13 mouse cellular contexts compared by ENCODE assay signal in genomic region chr15:83046308-83046707, GRCm38 (mm10). TPM values are rescaled to one million over a fixed set of nuclear protein-coding genes. Genes with fewer than 3 reads are reported as not detected.
A peak's percentile ranks its signal among the peaks of the same experiment; 100 is the strongest.
DNase-seq lines count a peak whose midpoint lies in the region; ATAC-seq and TF ChIP-seq lines count a peak whose summit lies in the region.
"Had no signal": no experiment of that assay in that cellular context is flagged by ENCODE, and none has a peak within 500 bp of the region (broad histone marks: within the 10 kb centered on the region; RNA-seq: fewer than 3 reads in every experiment).

No protein-coding gene starts in this region.

- TF ChIP-seq POLR2A in CH12.LX (IDR thresholded peaks at IDR 0.05; ENCODE audit: low read depth, low read length), result no peak
- no peak for TF ChIP-seq POLR2A in ES-Bruce4 (IDR thresholded peaks at IDR 0.05; ENCODE audit: insufficient read depth, low read length)

- peak; percentile 10 for TF ChIP-seq RAD21 in CH12.LX (IDR thresholded peaks at IDR 0.05; ENCODE audit: low read depth, low read length)

- DNase-seq in liver (peak; percentile 33), CH12.LX (ENCODE audit: extremely low read depth) (no peak)
- no peak for DNase-seq in liver, embryonic 11.5 days (ENCODE audit: low spot score)
- no peak for DNase-seq in cerebellum, postnatal 25 days
- DNase-seq: heart, postnatal 10 days; kidney, postnatal 25 days had no signal

- no peak for ATAC-seq in liver, embryonic 11.5 days (replicated peaks; ENCODE audit: low FRiP score)
- ATAC-seq in erythroblast, adult 5-6 weeks (replicated peaks; ENCODE audit: low FRiP score, poor library complexity, severe bottlenecking), result peak; percentile 51; the same call in 1 of the 2 replicates
- no peak for ATAC-seq in midbrain, embryonic 15.5 days (replicated peaks)
- ATAC-seq: forebrain, embryonic 16.5 days; inflammation-experienced regulatory T-cells, adult 6 months had no signal

- 90% methylated on average over 3 of the region's 3 CpGs for WGBS in liver, embryonic 11.5 days
- 93% methylated on average over 3 of the region's 3 CpGs for WGBS in midbrain, embryonic 15.5 days

- no peak overlapping the region for H3K4me3 ChIP-seq in liver, embryonic 11.5 days (ENCODE audit: low read depth, low read length)
- H3K4me3 ChIP-seq in CH12.LX (replicated peaks in 1 of 3; ENCODE audit: low read depth in 2 of 3, low read length in 2 of 3, poor library complexity in 1 of 3) (no peak overlapping the region), ES-Bruce4 (ENCODE audit: low read depth, low read length) (no peak overlapping the region)
- no peak overlapping the region for H3K4me3 ChIP-seq in midbrain, embryonic 15.5 days
- H3K4me3 ChIP-seq: embryonic facial prominence, embryonic 15.5 days; limb, embryonic 15.5 days had no signal

- TF ChIP-seq EP300 in CH12.LX (IDR thresholded peaks at IDR 0.05; ENCODE audit: low read length) (no peak), ES-Bruce4 (IDR thresholded peaks at IDR 0.05; ENCODE audit: insufficient read depth, low read depth, low read length) (no peak)

- TF ChIP-seq CTCF in CH12.LX (conservative IDR thresholded peaks at IDR 0.05 in 1 of 2, IDR thresholded peaks at IDR 0.05 in 1 of 2; ENCODE audit: low read depth in 2 of 2, low read length in 2 of 2) (peak; percentile 37 to 44), ES-Bruce4 (IDR thresholded peaks at IDR 0.05; ENCODE audit: low read depth, low read length) (peak; percentile 83)

- no peak overlapping the region for H3K27ac ChIP-seq in liver, embryonic 11.5 days (ENCODE audit: low read depth, low read length)
- H3K27ac ChIP-seq in CH12.LX (ENCODE audit: insufficient read depth, low read depth) (no peak overlapping the region), ES-Bruce4 (ENCODE audit: insufficient read depth, low read length) (peak overlapping the region; percentile 80)
- H3K27ac ChIP-seq in midbrain, embryonic 15.5 days, result no peak overlapping the region
- H3K27ac ChIP-seq: embryonic facial prominence, embryonic 15.5 days; limb, embryonic 15.5 days had no signal

- dilution Hi-C loops in CH12.LX (cut with MboI; ENCODE audit: extremely low pct_ligation_motif_present, extremely low pct_unique_long_range_greater_than_20kb, low sequenced_read_pairs), result no loop called here

- no peak overlapping the region for H3K9ac ChIP-seq in liver, embryonic 11.5 days (ENCODE audit: low read depth, low read length)
- H3K9ac ChIP-seq in CH12.LX (ENCODE audit: insufficient read depth, low read depth) (no peak overlapping the region), ES-Bruce4 (ENCODE audit: low read depth, poor library complexity, severe bottlenecking) (no peak overlapping the region)
- no peak overlapping the region for H3K9ac ChIP-seq in midbrain, embryonic 15.5 days
- H3K9ac ChIP-seq: embryonic facial prominence, embryonic 15.5 days; limb, embryonic 15.5 days had no signal

- no peaks in the 10 kb centered on the region for H3K79me2 ChIP-seq in CH12.LX (replicated peaks; ENCODE audit: control insufficient read depth, extremely low read depth, insufficient read depth, poor library complexity, severe bottlenecking)

- H3K27me3 ChIP-seq in liver, embryonic 11.5 days (replicated peaks; ENCODE audit: control insufficient read depth, insufficient read depth, low read length), result no peaks in the 10 kb centered on the region; the same call in 1 of the 2 replicates
- peaks cover under 1% of the 10 kb centered on the region for H3K27me3 ChIP-seq in CH12.LX (replicated peaks)
- no peaks in the 10 kb centered on the region for H3K27me3 ChIP-seq in ES-Bruce4 (ENCODE audit: control insufficient read depth, insufficient read depth, low read length, poor library complexity, severe bottlenecking)
- H3K27me3 ChIP-seq in midbrain, embryonic 15.5 days (replicated peaks), result no peaks in the 10 kb centered on the region
- H3K27me3 ChIP-seq: embryonic facial prominence, embryonic 15.5 days; limb, embryonic 15.5 days had no signal

- no peaks in the 10 kb centered on the region for H3K36me3 ChIP-seq in liver, embryonic 11.5 days (ENCODE audit: control insufficient read depth, insufficient read depth, low read length)
- H3K36me3 ChIP-seq in CH12.LX (replicated peaks in 1 of 2; ENCODE audit: control insufficient read depth in 1 of 2, insufficient read depth in 1 of 2, low read length in 1 of 2), result no peaks in the 10 kb centered on the region
- no peaks in the 10 kb centered on the region for H3K36me3 ChIP-seq in ES-Bruce4 (ENCODE audit: control insufficient read depth, insufficient read depth, low read length, poor library complexity, severe bottlenecking)
- no peaks in the 10 kb centered on the region for H3K36me3 ChIP-seq in midbrain, embryonic 15.5 days (replicated peaks)
- H3K36me3 ChIP-seq: embryonic facial prominence, embryonic 15.5 days; limb, embryonic 15.5 days had no signal

- H3K4me1 ChIP-seq in liver, embryonic 11.5 days (replicated peaks; ENCODE audit: control insufficient read depth, insufficient read depth, low read length), result peaks cover 11% of the 10 kb centered on the region
- H3K4me1 ChIP-seq in CH12.LX (ENCODE audit: control insufficient read depth in 1 of 2, insufficient read depth in 2 of 2) (no peaks in the 10 kb centered on the region), ES-Bruce4 (ENCODE audit: control insufficient read depth, insufficient read depth, low read length) (peaks cover 4% of the 10 kb centered on the region)
- H3K4me1 ChIP-seq in midbrain, embryonic 15.5 days, result peaks cover 29% of the 10 kb centered on the region

- in situ Hi-C loops in CH12.LX (cut with MboI; ENCODE audit: low pct_ligation_motif_present, low pct_unique_long_range_greater_than_20kb, low sequenced_read_pairs), result loop anchor here (10.0 kb wide), 1 partner anchor 242 kb away; no protein-coding TSS in a partner anchor

- H3K4me2 ChIP-seq in liver, embryonic 11.5 days, result no peak overlapping the region
- no peak overlapping the region for H3K4me2 ChIP-seq in CH12.LX (ENCODE audit: insufficient read depth, low read depth, poor library complexity, severe bottlenecking)
- H3K4me2 ChIP-seq in midbrain, embryonic 15.5 days, result no peak overlapping the region
- H3K4me2 ChIP-seq: embryonic facial prominence, embryonic 15.5 days; limb, embryonic 15.5 days had no signal

- H3K9me3 ChIP-seq in liver, embryonic 11.5 days (ENCODE audit: control insufficient read depth, low read length), result peaks cover 5% of the 10 kb centered on the region
- H3K9me3 ChIP-seq in CH12.LX (replicated peaks; ENCODE audit: low read length) (peaks cover 14% of the 10 kb centered on the region), ES-Bruce4 (replicated peaks; ENCODE audit: control insufficient read depth, insufficient read depth, low read length, poor library complexity, severe bottlenecking) (peaks cover 5% of the 10 kb centered on the region)
- no peaks in the 10 kb centered on the region for H3K9me3 ChIP-seq in midbrain, embryonic 15.5 days
- H3K9me3 ChIP-seq: embryonic facial prominence, embryonic 15.5 days; limb, embryonic 15.5 days had no signal

TF ChIP-seq in CH12.LX, 34 proteins besides CTCF, POLR2A, EP300 and RAD21:
- no peak for TF ChIP-seq ELF1 (IDR thresholded peaks at IDR 0.05; ENCODE audit: low read depth, low read length)
- TF ChIP-seq BHLHE40 (IDR thresholded peaks at IDR 0.05; ENCODE audit: low read depth, low read length), result no peak
- peak; percentile 19; the same call in 1 of the 2 replicates for TF ChIP-seq SMC3 (IDR thresholded peaks at IDR 0.05; ENCODE audit: low read depth, low read length)

RNA-seq across cellular contexts. Expression of gene Nfam1, which starts 13.2 kb away (rescaled TPM):
- 6.6 and 7.4 TPM in 2 replicates for polyA plus RNA-seq in liver, embryonic 11.5 days (2014; fragmentation: Nextera tagmentation; extraction: Ambion mirVana)
- total RNA-seq in CH12.LX (2012; rRNA removed), result 0.04 and 0.25 TPM in 2 replicates
- total RNA-seq in CH12.LX (2014; rRNA removed), result 0.20 and 0.23 TPM in 2 replicates
- 0.74 and 0.81 TPM in 2 replicates for polyA plus RNA-seq in CH12.LX (2012; ENCODE audit: insufficient read length, low read depth)
- 3.3 and 5.8 TPM in 2 replicates for polyA plus RNA-seq in ES-Bruce4 (2011; ENCODE audit: insufficient read depth, insufficient read length, low read depth, missing spikeins)
- total RNA-seq in erythroblast, adult 5-6 weeks (2015; ENCODE audit: low replicate concordance), result 26.3 and 27.6 TPM in 2 replicates
- total RNA-seq in erythroblast, adult 5-6 weeks (2017; ENCODE audit: low replicate concordance), result 18.4 and 30.1 TPM in 2 replicates
- 2.9 TPM in 2 replicates for polyA plus RNA-seq in midbrain, embryonic 15.5 days (2015; fragmentation: Nextera tagmentation; extraction: Ambion mirVana)

RNA-seq across cellular contexts. Expression of gene Serhl, which starts 43.0 kb away (rescaled TPM):
- 45.8 and 49.4 TPM in 2 replicates for polyA plus RNA-seq in liver, embryonic 11.5 days (2014; fragmentation: Nextera tagmentation; extraction: Ambion mirVana)
- 48.8 and 59.5 TPM in 2 replicates for total RNA-seq in CH12.LX (2012; rRNA removed)
- 123 and 129 TPM in 2 replicates for total RNA-seq in CH12.LX (2014; rRNA removed)
- 52.0 and 57.6 TPM in 2 replicates for polyA plus RNA-seq in CH12.LX (2012; ENCODE audit: insufficient read length, low read depth)
- 20.5 and 20.7 TPM in 2 replicates for polyA plus RNA-seq in ES-Bruce4 (2011; ENCODE audit: insufficient read depth, insufficient read length, low read depth, missing spikeins)
- 14.2 and 18.3 TPM in 2 replicates for total RNA-seq in erythroblast, adult 5-6 weeks (2015; ENCODE audit: low replicate concordance)
- total RNA-seq in erythroblast, adult 5-6 weeks (2017; ENCODE audit: low replicate concordance), result 7.0 and 19.4 TPM in 2 replicates
- 24.9 and 27.8 TPM in 2 replicates for polyA plus RNA-seq in midbrain, embryonic 15.5 days (2015; fragmentation: Nextera tagmentation; extraction: Ambion mirVana)

RNA-seq across cellular contexts. Expression of gene Tcf20, which starts 58.6 kb away (rescaled TPM):
- polyA plus RNA-seq in liver, embryonic 11.5 days (2014; fragmentation: Nextera tagmentation; extraction: Ambion mirVana), result 6.4 and 7.1 TPM in 2 replicates
- total RNA-seq in CH12.LX (2012; rRNA removed) (47.2 and 49.2 TPM in 2 replicates), CH12.LX (2014; rRNA removed) (26.0 and 27.0 TPM in 2 replicates)
- polyA plus RNA-seq in CH12.LX (2012; ENCODE audit: insufficient read length, low read depth) (28.5 and 29.0 TPM in 2 replicates), ES-Bruce4 (2011; ENCODE audit: insufficient read depth, insufficient read length, low read depth, missing spikeins) (104 and 108 TPM in 2 replicates)
- 20.5 and 22.1 TPM in 2 replicates for total RNA-seq in erythroblast, adult 5-6 weeks (2015; ENCODE audit: low replicate concordance)
- total RNA-seq in erythroblast, adult 5-6 weeks (2017; ENCODE audit: low replicate concordance), result 37.1 and 43.8 TPM in 2 replicates
- 15.1 and 15.9 TPM in 2 replicates for polyA plus RNA-seq in midbrain, embryonic 15.5 days (2015; fragmentation: Nextera tagmentation; extraction: Ambion mirVana)
